Mouse (Mus musculus) MEL (cell line): Measurements from ENCODE around the gene Col4a3bp.

Experiments
- CTCF ChIP-seq, 3 experiments: IDR thresholded peaks in 2 of 3; conservative IDR thresholded peaks in 1 of 3; 2 replicates each; pipeline ENCODE4 v1.5.1; 2011 to 2012; ENCODE audit warnings: low read length in 3 of 3, low read depth in 2 of 3, mild to moderate bottlenecking in 2 of 3, improper control_type of control experiment in 1 of 3, inconsistent platforms in 1 of 3, mixed read lengths in 1 of 3, moderate library complexity in 1 of 3; ENCODE audit not compliant: control insufficient read depth in 1 of 3, insufficient read depth in 1 of 3, poor library complexity in 1 of 3, severe bottlenecking in 1 of 3
- EP300 ChIP-seq, 2 experiments: IDR thresholded peaks; 2 replicates each; pipeline ENCODE4 v1.6.1; 2011; ENCODE audit warnings: improper control_type of control experiment in 2 of 2, low read length in 2 of 2, low read depth in 1 of 2, mild to moderate bottlenecking in 1 of 2
- KAT2A ChIP-seq: conservative IDR thresholded peaks from 2 replicates; pipeline ENCODE4 v1.6.1; 2012; ENCODE audit warnings: low read depth, low read length, improper control_type of control experiment, inconsistent platforms
- MEF2A ChIP-seq: IDR thresholded peaks from 2 replicates; pipeline ENCODE4 v1.6.1; 2014; ENCODE audit warnings: low read depth, mild to moderate bottlenecking, inconsistent platforms, low read length, improper control_type of control experiment; ENCODE audit not compliant: poor library complexity, insufficient replicate concordance, severe bottlenecking; ENCODE audit errors: extremely low read depth
- POLR2A ChIP-seq, 2 experiments: IDR thresholded peaks; 2 replicates each; pipeline ENCODE4 v1.6.1; 2011 to 2012; ENCODE audit warnings: low read length in 2 of 2, mild to moderate bottlenecking in 2 of 2, control low read depth in 1 of 2, improper control_type of control experiment in 1 of 2, low read depth in 1 of 2, moderate library complexity in 1 of 2; ENCODE audit not compliant: control insufficient read depth in 1 of 2, insufficient read depth in 1 of 2, poor library complexity in 1 of 2
- TCF12 ChIP-seq: IDR thresholded peaks from 2 replicates; pipeline ENCODE4 v1.6.1; 2014; ENCODE audit warnings: low read depth, mild to moderate bottlenecking, inconsistent platforms, low read length, improper control_type of control experiment, moderate library complexity
- UBTF ChIP-seq: IDR thresholded peaks from 2 replicates; pipeline ENCODE4 v1.6.1; 2012; ENCODE audit warnings: low read depth, mild to moderate bottlenecking, inconsistent platforms, low read length, improper control_type of control experiment, moderate library complexity, borderline replicate concordance; ENCODE audit not compliant: insufficient read depth

DNA sequence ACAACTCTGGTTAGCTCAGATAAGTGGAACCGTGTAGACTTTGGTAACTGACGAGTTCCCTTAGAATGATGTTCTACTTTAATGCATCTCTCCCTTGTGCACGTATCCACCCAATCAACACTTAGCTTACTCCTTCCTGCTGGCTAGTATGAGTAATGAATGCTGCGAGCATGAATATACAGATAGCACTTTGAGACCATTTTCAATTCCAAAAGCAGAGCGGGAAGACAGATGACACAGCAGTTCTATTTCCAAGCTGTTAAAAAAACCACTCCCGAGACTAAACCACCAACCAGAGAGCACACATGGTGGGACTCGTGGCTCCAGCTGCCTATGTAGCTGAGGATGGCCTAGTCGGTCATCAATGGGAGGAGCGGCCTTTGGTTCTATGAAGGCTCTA lies 110.6 kb downstream of the Col4a3bp start:
- TF ChIP-seq MEF2A = no peak
- no peak for TF ChIP-seq KAT2A
- no peak for TF ChIP-seq TCF12
- no peak for TF ChIP-seq UBTF
- no peak for TF ChIP-seq EP300 (IDR thresholded peaks at IDR 0.05; ENCODE audit: low read depth in 1 of 2, low read length in 2 of 2)
- no peak for TF ChIP-seq CTCF (IDR thresholded peaks at IDR 0.05 in 2 of 3, conservative IDR thresholded peaks at IDR 0.05 in 1 of 3; ENCODE audit: control insufficient read depth in 1 of 3, insufficient read depth in 1 of 3, low read depth in 2 of 3, low read length in 3 of 3, poor library complexity in 1 of 3, severe bottlenecking in 1 of 3)
- TF ChIP-seq POLR2A (IDR thresholded peaks at IDR 0.05; ENCODE audit: control insufficient read depth in 1 of 2, insufficient read depth in 1 of 2, low read depth in 1 of 2, low read length in 2 of 2, poor library complexity in 1 of 2) = no peak
